Mouse (Mus musculus) heart, embryonic 14.5 days (tissue): ENCODE measurements around the gene Naa80. TPM values are rescaled to one million over a fixed set of nuclear protein-coding genes. Genes with fewer than 3 reads are reported as not detected.

Source experiments
- ATAC-seq: fragments of 200-750 bp; cut with Nextera tagmentation; 2 replicates; pipeline ENCODE4 v1.8.0; 2017; ENCODE audit warnings: low read depth, moderate TSS enrichment; ENCODE audit not compliant: insufficient number of reproducible peaks, insufficient read depth, low FRiP score
- H3K27ac ChIP-seq, 2 experiments: fragments of 200-500 bp in 1 of 2; fragments of 300-500 bp in 1 of 2; sonication (generic) in 1 of 2; replicated peaks in 1 of 2; 2 replicates each; pipeline ENCODE4 v1.5.1; 2012 to 2014; ENCODE audit warnings: low read depth in 2 of 2, low read length in 2 of 2, control low read depth in 1 of 2, mild to moderate bottlenecking in 1 of 2, mixed read lengths in 1 of 2; ENCODE audit not compliant: control insufficient read depth in 1 of 2, insufficient read depth in 1 of 2
- H3K27me3 ChIP-seq: fragments of 300-500 bp; sonication (generic); 2 replicates; pipeline ENCODE4 v1.6.1; 2014; ENCODE audit warnings: mild to moderate bottlenecking, low read length, control low read depth; ENCODE audit not compliant: control insufficient read depth, insufficient read depth
- H3K36me3 ChIP-seq: fragments of 300-500 bp; sonication (generic); 2 replicates; pipeline ENCODE4 v1.6.1; 2014; ENCODE audit warnings: mild to moderate bottlenecking, control low read depth, low read length, mixed read lengths; ENCODE audit not compliant: control insufficient read depth, insufficient read depth
- H3K4me1 ChIP-seq, 2 experiments: fragments of 200-500 bp in 1 of 2; fragments of 300-500 bp in 1 of 2; sonication (generic) in 1 of 2; 2 replicates each; pipeline ENCODE4 v1.6.1; 2012 to 2014; ENCODE audit warnings: low read length in 2 of 2, control low read depth in 1 of 2, mixed read lengths in 1 of 2; ENCODE audit not compliant: control insufficient read depth in 2 of 2, insufficient read depth in 2 of 2
- H3K4me2 ChIP-seq: fragments of 300-500 bp; sonication (generic); 2 replicates; pipeline ENCODE4 v1.6.1; 2014; ENCODE audit warnings: mild to moderate bottlenecking, low read length
- H3K4me3 ChIP-seq, 2 experiments: fragments of 200-500 bp in 1 of 2; fragments of 300-500 bp in 1 of 2; sonication (generic) in 1 of 2; 2 replicates each; pipeline ENCODE4 v1.5.1; 2012 to 2014; ENCODE audit warnings: low read length in 2 of 2, mild to moderate bottlenecking in 2 of 2, control low read depth in 1 of 2, low read depth in 1 of 2, moderate library complexity in 1 of 2; ENCODE audit not compliant: control insufficient read depth in 1 of 2, insufficient read depth in 1 of 2
- H3K9ac ChIP-seq: fragments of 300-500 bp; sonication (generic); 2 replicates; pipeline ENCODE4 v1.6.1; 2014; ENCODE audit warnings: mild to moderate bottlenecking, low read length
- H3K9me3 ChIP-seq: fragments of 300-500 bp; sonication (generic); 2 replicates; pipeline ENCODE4 v1.6.1; 2016; ENCODE audit warnings: low read length, control low read depth; ENCODE audit not compliant: control insufficient read depth
- WGBS: fragments of 180-500 bp; shearing (Covaris S2); extraction: QIAGEN DNeasy Blood & Tissue Kit; methylation state at CpG from one replicate; pipeline ENCODE4 v1.1.7; 2014; 5-methylcytosine and 5-hydroxymethylcytosine counted together
- polyA plus RNA-seq: library from polyadenylated mRNA; unstranded; fragments of >200 nt; fragmentation: Nextera tagmentation; extraction: Ambion mirVana; gene quantifications from 2 replicates; pipeline ENCODE4 v1.2.1, GENCODE M21; 2014

Naa80 gene
- polyA plus RNA-seq, 1 experiment from 2014 or later: 14.9 TPM

DNA sequence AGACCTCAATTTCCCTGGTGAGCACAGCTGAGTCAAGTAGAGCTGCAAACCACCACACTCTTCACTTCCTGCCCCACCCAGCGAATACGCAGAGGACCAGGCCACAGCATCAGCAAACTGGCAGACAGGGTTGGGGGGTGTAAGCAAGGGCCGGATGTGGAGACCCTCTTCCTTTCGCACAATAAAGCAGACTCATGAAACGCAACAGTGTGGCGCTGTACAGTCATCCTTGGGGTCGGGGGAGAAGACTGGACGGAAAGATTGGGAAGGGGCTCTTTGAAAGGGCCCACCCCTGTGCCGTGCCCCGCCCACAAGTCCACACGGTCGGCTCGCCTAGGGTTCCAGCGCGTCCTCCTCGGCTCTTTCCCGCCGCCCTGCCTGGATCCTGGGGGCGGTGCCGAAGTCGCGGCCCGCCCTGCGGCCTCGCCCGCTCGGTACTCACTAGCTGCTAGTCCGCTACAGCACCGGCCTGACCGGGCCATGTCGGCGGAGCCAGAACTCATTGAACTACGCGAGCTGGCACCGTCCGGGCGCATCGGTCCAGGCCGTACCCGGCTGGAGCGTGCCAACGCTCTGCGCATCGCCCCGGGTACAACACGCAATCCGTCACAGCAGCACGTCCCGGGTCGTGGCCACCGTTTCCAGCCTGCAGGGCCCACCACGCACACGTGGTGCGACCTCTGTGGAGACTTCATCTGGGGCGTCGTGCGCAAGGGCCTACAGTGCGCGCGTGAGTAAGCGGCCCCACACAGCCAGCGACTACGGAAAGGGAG is 27.4 kb upstream of the Naa80 start, which contains the start of gene Rassf1:
TSS of gene Rassf1 (plus strand) at position 439 of the 773 bp plus-strand sequence.
- Histone ChIP-seq H3K4me1 (peaks cover 25 to 48% of the 10 kb centered on the region in 2 experiments), H3K36me3 (0 out of 2 replicates have a peak, but pooled peaks cover under 1% of the 10 kb centered on the region), H3K27me3 (peaks cover 12% of the 10 kb centered on the region), H3K4me3 (peak within 1 kb of the TSS; percentile 46 to 50), H3K4me2 (peak within 1 kb of the TSS; percentile 88), H3K9me3 (no peaks in the 10 kb centered on the region), H3K27ac (peak within 1 kb of the TSS; percentile 9 to 57; a peak in 3 of 4 replicates), H3K9ac (peak within 1 kb of the TSS; percentile 79)
- ATAC-seq: peak; percentile 10; the same call in 1 of the 2 replicates
- 1% methylated on average over 63 of the region's 63 CpGs for WGBS

DNA sequence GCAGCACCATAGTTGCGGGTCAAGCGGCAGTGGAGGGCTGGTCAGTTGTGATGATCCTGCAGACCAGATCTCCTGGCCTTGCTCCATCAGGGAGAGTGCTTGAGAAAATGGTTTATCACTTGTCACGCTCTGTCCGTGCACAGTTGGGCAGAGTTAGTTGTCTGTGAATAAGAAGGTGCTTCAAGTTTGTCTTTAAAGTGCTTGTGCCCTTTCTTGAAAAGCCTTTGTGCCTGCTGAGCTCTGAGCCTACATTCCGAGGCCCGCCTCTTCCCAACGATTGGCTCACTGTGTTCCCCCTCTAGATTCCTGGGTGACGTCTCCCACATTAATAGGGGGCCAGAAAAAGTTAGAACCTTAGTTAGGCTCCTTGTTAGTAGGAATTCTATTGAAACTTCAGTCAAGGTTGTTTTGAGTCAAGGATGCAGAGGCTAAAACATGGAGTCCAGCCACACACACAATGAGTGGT is 26.8 kb upstream of the Naa80 start:
- no peak for ATAC-seq
- Histone ChIP-seq H3K27ac (peak overlapping the region; percentile 6 to 57; a peak in 2 of 4 replicates), H3K9me3 (no peaks in the 10 kb centered on the region), H3K9ac (peak overlapping the region; percentile 79), H3K4me1 (peaks cover 27 to 48% of the 10 kb centered on the region in 2 experiments), H3K4me2 (peak overlapping the region; percentile 88), H3K36me3 (peaks cover 6% of the 10 kb centered on the region; the same call in 1 of the 2 replicates), H3K27me3 (peaks cover 12% of the 10 kb centered on the region), H3K4me3 (peak overlapping the region; percentile 46 to 50)
- 16% methylated on average over 8 of the region's 8 CpGs for WGBS

DNA sequence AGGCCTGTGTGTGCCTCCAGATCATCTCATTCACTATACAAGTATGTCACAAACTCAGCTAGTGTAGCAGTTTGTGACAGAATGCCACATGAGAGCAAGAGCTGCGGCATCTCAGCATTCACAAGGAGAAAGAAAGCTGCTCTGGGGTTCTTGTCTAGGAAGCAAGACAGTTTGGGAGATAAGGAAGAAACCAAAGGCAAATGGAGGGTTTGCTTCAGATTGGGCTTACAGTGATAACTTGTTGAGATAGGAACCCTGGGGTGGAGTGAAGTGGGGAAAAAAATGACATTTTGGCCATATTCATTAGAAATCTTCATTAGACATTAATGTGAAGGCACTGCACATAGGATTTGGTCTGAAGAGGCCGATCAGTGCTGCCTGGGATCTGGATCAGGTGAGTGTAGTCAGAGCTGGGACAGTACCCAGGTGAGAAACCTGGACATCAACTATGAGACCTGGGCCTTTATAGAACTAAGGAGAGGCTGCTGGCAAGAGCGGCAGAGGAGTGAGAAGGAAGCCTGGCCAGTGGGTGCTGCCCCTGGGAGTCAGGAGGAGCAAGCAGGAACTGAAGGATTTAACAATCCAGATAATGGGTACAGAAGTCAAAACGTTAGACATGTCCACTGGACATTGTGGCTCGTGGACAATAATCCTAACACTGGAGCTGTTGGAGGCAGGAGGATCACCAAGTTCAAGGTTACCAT is 25.8 kb upstream of the Naa80 start:
- Histone ChIP-seq H3K4me1 (peaks cover 22 to 43% of the 10 kb centered on the region in 2 experiments), H3K27me3 (peaks cover 12% of the 10 kb centered on the region), H3K4me3 (peak overlapping the region in 1 of 2 experiments; percentile 79; a peak in 1 of 4 replicates), H3K27ac (no peak overlapping the region), H3K9ac (peak overlapping the region; percentile 45; the same call in 1 of the 2 replicates), H3K4me2 (peak overlapping the region; percentile 96), H3K36me3 (peaks cover 15% of the 10 kb centered on the region), H3K9me3 (no peaks in the 10 kb centered on the region)
- ATAC-seq: no peak
- 77% methylated on average over 5 of the region's 5 CpGs for WGBS

DNA sequence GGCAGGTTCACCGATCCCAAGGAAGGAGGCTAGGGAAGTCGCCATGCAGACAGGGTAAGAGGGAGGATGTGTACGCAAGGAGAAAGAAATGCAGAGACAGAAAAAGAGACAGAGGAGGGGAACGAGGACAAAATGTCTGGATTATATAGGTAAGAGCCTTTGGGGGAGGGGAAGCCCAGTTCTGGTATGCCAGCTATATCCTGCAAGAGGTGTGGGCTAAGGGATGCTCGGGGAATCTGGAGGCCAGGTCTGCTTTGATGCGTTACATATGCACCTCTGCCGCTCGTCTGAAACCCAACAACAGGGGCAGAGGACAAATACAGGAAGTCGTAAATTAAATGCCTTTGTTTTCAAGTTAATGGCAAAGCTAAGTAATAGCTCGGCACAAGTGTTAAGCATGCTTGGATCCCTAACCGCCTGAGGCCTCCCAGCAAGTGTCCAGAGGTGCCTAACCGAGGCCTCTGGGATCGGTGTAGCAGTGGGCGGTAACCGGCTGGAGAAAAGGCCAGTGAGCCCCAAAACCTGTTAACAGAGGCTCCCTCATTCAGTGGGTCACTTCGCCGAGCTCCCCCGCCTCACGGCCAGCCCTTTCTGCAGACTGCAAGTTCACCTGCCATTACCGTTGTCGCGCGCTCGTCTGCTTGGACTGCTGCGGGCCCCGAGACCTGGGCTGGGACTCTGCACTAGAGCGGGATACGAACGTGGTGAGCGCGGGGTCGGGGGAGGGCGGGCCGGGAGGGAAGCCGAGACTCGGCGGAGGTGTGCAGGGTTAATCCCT is 25.0 kb upstream of the Naa80 start:
- WGBS: 9% methylated on average over 36 of the region's 37 CpGs

DNA sequence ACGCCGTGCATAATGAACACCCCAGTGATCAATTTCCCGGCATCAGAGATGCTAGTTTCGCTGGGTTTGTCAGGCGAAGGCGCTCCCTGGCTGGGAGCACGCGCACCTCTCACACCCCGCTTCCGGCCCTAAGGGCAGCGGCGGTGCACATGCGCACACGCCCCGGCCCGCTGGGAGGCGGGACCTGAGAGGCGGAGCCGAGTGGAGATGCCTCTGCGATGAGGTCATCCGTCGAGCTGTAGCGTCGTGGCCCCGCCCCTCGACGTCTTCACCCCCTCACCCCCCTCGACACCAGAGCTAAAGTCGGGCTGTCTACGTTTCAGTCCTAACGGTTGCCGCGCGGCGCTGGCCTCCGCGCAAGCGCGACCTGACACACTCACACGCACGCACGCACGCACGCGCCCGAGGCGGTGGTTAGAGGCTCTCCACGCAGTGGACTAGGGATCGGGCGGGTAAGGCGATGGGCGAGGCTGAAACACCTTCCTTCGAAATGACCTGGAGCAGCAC is 24.3 kb upstream of the Naa80 start:
- Histone ChIP-seq H3K4me1 (peaks cover 22 to 43% of the 10 kb centered on the region in 2 experiments), H3K4me3 (peak overlapping the region; percentile 79 to 87), H3K9ac (peak overlapping the region; percentile 96), H3K27me3 (peaks cover 12% of the 10 kb centered on the region), H3K4me2 (peak overlapping the region; percentile 96), H3K27ac (peak overlapping the region; percentile 97 to 99), H3K36me3 (peaks cover 31% of the 10 kb centered on the region), H3K9me3 (no peaks in the 10 kb centered on the region)
- ATAC-seq: peak; percentile 91
- under 1% methylated on average over 53 of the region's 53 CpGs for WGBS

More for the DNA sequence above, 25.0 kb upstream of the Naa80 start:
- peaks cover 24% of the 10 kb centered on the region for H3K36me3 ChIP-seq
- peak overlapping the region; percentile 61 to 80 for H3K27ac ChIP-seq
- no peaks in the 10 kb centered on the region for H3K9me3 ChIP-seq
- H3K4me3 ChIP-seq: peak overlapping the region; percentile 59 to 79
- H3K27me3 ChIP-seq: peaks cover 12% of the 10 kb centered on the region
- ATAC-seq: peak; percentile 22
- H3K4me2 ChIP-seq: peak overlapping the region; percentile 96
- peak overlapping the region; percentile 82 for H3K9ac ChIP-seq
- H3K4me1 ChIP-seq: peaks cover 22 to 43% of the 10 kb centered on the region in 2 experiments

DNA sequence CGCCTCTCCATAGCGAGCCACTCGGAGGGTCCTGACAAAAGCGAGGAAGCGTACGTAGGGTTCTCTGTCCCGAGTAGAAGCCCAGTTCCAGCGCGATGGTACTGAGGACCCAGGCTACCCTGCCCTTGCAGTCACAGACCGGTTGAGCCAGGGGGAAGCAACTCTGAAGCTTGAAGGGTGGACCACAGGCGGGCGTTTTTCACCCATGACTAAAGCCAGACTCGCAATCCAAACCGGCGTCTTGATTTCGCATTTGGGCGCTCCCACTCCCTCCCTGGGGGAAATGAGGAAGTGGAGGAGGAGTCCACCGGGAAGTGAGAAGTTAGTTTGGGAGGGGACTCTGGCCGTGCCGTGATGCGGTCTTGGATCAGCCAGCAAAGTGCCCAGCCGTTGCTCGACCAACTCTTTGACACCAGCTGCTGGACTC is 23.6 kb upstream of the Naa80 start:
- peak overlapping the region; percentile 96 for H3K9ac ChIP-seq
- H3K4me1 ChIP-seq: peaks cover 22 to 43% of the 10 kb centered on the region in 2 experiments
- peaks cover 37% of the 10 kb centered on the region for H3K36me3 ChIP-seq
- peak; percentile 23 for ATAC-seq
- 0% methylated on average over 23 of the region's 23 CpGs for WGBS
- H3K27me3 ChIP-seq: peaks cover 9% of the 10 kb centered on the region
- H3K4me3 ChIP-seq: peak overlapping the region; percentile 79 to 87
- H3K9me3 ChIP-seq: no peaks in the 10 kb centered on the region
- peak overlapping the region; percentile 97 to 99 for H3K27ac ChIP-seq
- H3K4me2 ChIP-seq: peak overlapping the region; percentile 96
